16 mouse cellular contexts compared by ENCODE assay signal in genomic region chr14:60850101-60850500, GRCm38 (mm10).
DNase-seq lines count a peak whose midpoint lies in the region; ATAC-seq and TF ChIP-seq lines count a peak whose summit lies in the region.
"Had no signal": no experiment of that assay in that cellular context is flagged by ENCODE, and none has a peak within 500 bp of the region (broad histone marks: within the 10 kb centered on the region; RNA-seq: fewer than 3 reads in every experiment).

No protein-coding gene starts in this region.

- H3K27ac ChIP-seq in heart, postnatal 0 days (ENCODE audit: low read depth): no peak overlapping the region

- no peak overlapping the region for H3K4me3 ChIP-seq in heart, postnatal 0 days (ENCODE audit: low read depth, low read length)

- no peak for ATAC-seq in heart, postnatal 0 days (ENCODE audit: insufficient read depth, low read depth)
- ATAC-seq: forebrain, postnatal 0 days; liver, postnatal 0 days had no signal

- TF ChIP-seq CTCF in heart, postnatal 0 days (IDR thresholded peaks at IDR 0.05; ENCODE audit: low read depth): no peak

- no peaks in the 10 kb centered on the region for H3K4me1 ChIP-seq in heart, postnatal 0 days (ENCODE audit: control insufficient read depth, insufficient read depth)

- no peaks in the 10 kb centered on the region for H3K27me3 ChIP-seq in heart, postnatal 0 days (ENCODE audit: control insufficient read depth, insufficient read depth, low read length)

- DNase-seq in heart, adult 11 months: peak; percentile 88
- DNase-seq in heart, postnatal 25 days (ENCODE audit: low spot score): no peak
- peak; percentile 13 for DNase-seq in heart, postnatal 0 days (ENCODE audit: low spot score)
- DNase-seq in kidney, postnatal 14 days: peak; percentile 23
- peak; percentile 63 for DNase-seq in lung, postnatal 10 days
- DNase-seq in cerebellum, adult 8-10 months: no peak
- no peak for DNase-seq in urinary bladder, adult 18-20 months (ENCODE audit: low spot score in 2 of 2)
- DNase-seq: cerebellum, adult 11-12 months; forebrain, postnatal 0 days; gastrocnemius, postnatal 25 days; left cerebral cortex, postnatal 4 days; liver, postnatal 0 days; midbrain, embryonic 14.5 days; right cerebral cortex, postnatal 25 days; thymus, adult 18-20 months had no signal

- H3K36me3 ChIP-seq in heart, postnatal 0 days (replicated peaks; ENCODE audit: control insufficient read depth, insufficient read depth, low read length): peaks cover 38% of the 10 kb centered on the region

- H3K9ac ChIP-seq in heart, postnatal 0 days (replicated peaks; ENCODE audit: low read depth, low read length): no peak overlapping the region
- H3K9ac ChIP-seq: forebrain, postnatal 0 days; liver, postnatal 0 days had no signal

- WGBS in heart, postnatal 0 days: 70% methylated on average over 14 of the region's 14 CpGs

- H3K9me3 ChIP-seq in heart, postnatal 0 days (replicated peaks; ENCODE audit: control insufficient read depth, low read length): no peaks in the 10 kb centered on the region
- H3K9me3 ChIP-seq: G1E had no signal

- no peak overlapping the region for H3K4me2 ChIP-seq in heart, postnatal 0 days (ENCODE audit: low read depth, low read length)

- intact Hi-C loops in heart, postnatal 25 days (cut with DNase I): no loop called here

- no peak for TF ChIP-seq EP300 in heart, postnatal 0 days (IDR thresholded peaks at IDR 0.05; ENCODE audit: low read depth)

Comparison
In these comparisons a context has a peak if more than half of its experiments do, and no peak if none do; other contexts are left out.
1. DNase-seq: peak in heart, adult 11 months (single experiment), heart, postnatal 0 days (single experiment), kidney, postnatal 14 days (single experiment) and lung, postnatal 10 days (single experiment); none in heart, postnatal 25 days (single experiment), cerebellum, adult 8-10 months (single experiment) and urinary bladder, adult 18-20 months (0 of 2).